Mouse (Mus musculus) adrenal gland, adult 18-20 months (tissue): ENCODE data around the gene Rbm19. TPM values are rescaled to one million over a fixed set of nuclear protein-coding genes. Genes with fewer than 3 reads are reported as not detected.
A peak's percentile ranks its signal among the peaks of the same experiment; 100 is the strongest.

Experiments
- DNase-seq, 2 experiments: peaks; one replicate each; pipeline ENCODE4 v3.0.0; 2021 to 2022; ENCODE audit warnings: low spot score in 2 of 2
- total RNA-seq, 2 experiments: library from RNA; stranded (reverse); gene quantifications; 1 replicate in 1 of 2; 2 replicates in 1 of 2; pipeline ENCODE4 v1.2.3; 2021

The Rbm19 gene
- total RNA-seq, 2 experiments from 2014 or later = 25.7 to 26.1 TPM

DNA sequence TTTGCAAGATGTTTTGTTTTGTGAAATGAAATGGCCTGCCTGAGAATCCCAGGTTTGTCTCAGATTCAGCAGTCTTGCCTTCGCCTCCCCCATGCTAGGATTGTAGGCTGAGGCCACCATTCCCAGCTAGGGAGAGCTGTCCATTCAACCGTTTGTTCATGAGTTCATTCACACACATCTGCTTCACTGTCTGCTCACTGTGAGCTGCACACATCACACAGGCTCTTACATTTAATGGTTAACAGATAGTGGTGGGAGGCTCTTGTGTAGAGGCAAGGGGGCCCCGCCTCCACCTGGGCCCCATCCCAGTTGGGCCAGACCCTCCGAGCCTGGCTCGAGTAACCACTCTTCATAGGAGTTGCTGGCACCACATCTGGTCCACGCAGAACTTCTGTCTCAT, 47.2 kb downstream of the Rbm19 start:
- DNase-seq = no peak

DNA sequence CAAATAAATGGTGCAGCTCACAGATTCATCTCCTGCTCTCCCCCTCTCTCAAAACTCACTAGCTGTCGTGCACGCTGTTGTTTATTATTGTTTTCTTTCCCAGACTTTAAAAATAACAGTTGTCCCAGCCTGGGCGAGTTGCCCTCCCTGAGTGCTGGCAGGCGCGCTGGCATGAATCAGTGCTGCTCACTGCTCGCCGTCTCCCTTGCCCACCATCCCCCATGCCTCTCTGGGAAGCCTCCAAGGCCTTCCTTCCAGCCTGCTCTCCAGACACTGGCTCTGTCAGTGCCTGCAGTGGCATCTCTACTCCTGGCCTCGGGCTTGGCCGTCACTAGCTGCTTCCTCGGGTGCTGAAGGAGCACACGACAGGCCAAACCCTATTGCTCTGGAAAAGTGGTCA, 48.2 kb downstream of the Rbm19 start:
- DNase-seq = peak; percentile 19 to 29

- no peak for DNase-seq
These were observed 49.0 kb downstream of the Rbm19 start for GRCm38 (mm10) chr5:120165061-120165942.

DNA sequence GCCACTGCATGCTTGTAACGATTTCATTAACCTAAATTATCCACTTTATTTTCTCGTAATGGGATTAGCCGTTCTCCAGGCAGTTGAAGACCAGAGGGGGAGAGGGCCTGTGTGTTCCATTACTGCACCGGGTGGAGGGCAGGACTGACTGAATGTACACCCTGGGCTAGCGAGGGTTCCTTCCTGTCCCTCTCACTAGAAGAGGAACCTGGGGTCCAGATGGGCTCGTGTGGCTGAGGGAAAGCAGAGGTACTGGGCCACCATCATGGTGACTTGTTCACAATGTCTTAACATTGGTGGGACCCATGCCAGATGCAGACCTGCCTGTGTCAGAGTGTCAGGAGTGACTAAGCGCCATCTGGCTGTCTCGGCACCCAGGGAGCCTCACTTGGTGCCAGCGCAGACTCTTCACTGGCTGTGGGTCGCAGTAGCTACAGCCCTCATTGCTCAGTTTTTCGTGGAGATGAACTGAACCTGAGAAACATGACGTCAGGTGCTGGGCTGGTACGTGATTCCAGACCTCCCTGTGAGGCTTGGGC, 51.6 kb downstream of the Rbm19 start:
- no peak for DNase-seq

- DNase-seq = no peak
These were observed 55.8 kb downstream of the Rbm19 start for GRCm38 (mm10) chr5:120171865-120172728.

DNA sequence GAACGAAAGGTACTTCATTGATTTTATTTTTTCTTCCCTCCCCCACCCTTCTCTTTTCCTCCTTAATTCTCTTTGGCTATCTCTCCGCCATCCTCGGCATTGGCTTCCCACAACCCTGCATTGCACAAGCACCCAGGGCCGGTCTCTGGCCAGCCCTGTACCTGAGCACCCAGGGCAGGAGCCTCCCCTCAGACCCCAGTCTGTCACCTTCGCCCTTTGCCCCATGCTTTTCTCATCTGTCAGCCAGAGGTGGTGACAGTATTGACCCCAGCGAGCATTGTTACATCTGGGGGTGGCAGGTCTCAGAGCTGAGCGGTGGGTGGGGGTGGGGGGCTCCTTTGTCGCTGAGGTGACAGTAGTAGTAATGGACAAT, 56.5 kb downstream of the Rbm19 start:
- no peak for DNase-seq

GRCm38 (mm10) chr5:120174317-120174716, 58.1 kb downstream of the Rbm19 start:
- DNase-seq = no peak

- no peak for DNase-seq
These were observed 59.0 kb downstream of the Rbm19 start for GRCm38 (mm10) chr5:120175217-120175616.

- no peak for DNase-seq
These were observed 60.2 kb downstream of the Rbm19 start for GRCm38 (mm10) chr5:120176246-120177065.

- DNase-seq = no peak
These were observed 60.7 kb downstream of the Rbm19 start for GRCm38 (mm10) chr5:120177066-120177340.

DNA sequence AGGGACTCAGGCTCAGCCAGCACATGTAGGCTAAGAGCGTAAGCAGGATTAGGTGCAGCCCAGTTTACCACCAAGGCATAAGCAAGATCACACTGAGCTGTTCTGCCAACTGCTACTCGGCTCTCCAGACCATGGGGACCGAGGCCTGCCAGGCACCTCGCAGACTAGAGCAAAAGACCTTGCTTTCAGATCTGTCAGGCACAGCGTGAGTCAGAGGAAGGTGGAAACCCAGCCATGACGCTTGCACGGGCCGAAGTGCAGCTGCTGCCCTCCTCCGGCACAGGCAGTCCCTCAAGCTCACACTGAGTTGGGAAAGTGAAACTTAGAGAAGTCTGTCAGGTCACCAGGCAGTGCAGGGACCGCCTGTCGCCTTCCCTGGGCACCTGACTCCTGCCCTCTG, 63.8 kb downstream of the Rbm19 start:
- peak in 1 of 2 experiments; percentile 13 for DNase-seq

- no peak for DNase-seq
These were observed 65.1 kb downstream of the Rbm19 start for GRCm38 (mm10) chr5:120181384-120181783.

- DNase-seq = no peak
These were observed 67.1 kb downstream of the Rbm19 start for GRCm38 (mm10) chr5:120183321-120183720.

GRCm38 (mm10) chr5:120183790-120184189, 67.5 kb downstream of the Rbm19 start:
- DNase-seq = no peak

- no peak for DNase-seq
These were observed 69.7 kb downstream of the Rbm19 start for GRCm38 (mm10) chr5:120185949-120186348.

GRCm38 (mm10) chr5:120188541-120188940, 72.3 kb downstream of the Rbm19 start:
- no peak for DNase-seq

DNA sequence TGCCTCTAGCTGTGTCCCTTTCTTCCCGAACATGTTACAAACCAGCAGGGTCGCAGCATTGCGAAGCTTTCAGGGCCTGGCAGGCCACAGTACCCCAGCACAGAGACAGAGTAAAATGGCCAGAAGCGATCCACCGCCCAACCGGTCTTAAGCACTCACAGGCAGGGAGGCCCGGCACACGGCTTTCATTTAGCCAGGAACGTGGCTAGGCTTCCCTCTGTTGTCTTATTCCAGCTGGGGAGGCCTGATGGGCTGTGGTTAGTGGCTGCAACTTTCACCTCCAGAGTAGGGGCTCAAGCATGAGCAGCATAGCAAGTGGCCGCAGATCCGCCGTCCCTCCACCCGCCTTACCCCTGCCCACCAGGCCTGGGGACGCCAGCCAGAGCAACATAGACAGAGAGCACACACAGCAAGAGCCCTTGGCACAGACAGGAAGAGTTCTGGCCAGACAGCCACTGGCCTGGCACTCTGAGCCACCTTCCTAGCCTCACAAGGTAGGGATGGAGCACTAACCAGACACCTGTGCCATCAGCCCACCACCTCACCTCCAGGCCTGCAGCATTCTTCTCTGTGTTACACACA, 73.8 kb downstream of the Rbm19 start:
- no peak for DNase-seq

GRCm38 (mm10) chr5:120191620-120192019, 75.4 kb downstream of the Rbm19 start:
- no peak for DNase-seq

DNA sequence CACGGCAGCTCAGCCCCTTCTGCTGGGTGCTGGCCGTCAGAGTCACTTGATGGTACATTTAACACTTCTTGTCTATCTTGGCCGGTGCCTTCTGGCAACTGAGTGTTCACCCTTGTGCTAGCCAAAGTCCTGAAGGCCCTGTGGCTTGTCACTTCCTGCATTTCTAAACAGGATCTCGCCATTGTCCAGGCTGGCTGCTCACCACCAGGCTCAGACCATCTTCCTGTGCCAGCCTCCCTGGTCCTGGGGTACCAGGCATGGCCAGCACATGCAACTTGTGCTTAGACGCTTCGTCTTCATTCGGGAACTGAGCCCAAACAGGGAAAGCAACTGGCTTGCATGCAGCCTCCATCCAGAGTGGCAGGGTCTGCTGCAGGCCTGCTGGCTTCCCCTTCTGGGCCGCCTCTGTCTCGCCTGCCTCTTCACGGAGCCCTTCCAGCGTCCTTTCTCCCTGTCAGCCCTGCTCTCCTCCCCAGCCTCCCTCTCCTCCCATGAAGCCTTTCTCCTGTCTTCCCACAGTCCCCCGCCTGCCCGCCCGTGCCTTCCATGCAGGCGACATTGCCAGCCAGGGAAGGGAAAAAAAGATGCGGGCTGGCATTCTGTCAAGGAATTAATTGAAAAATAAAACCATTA, 78.2 kb downstream of the Rbm19 start:
- DNase-seq = no peak

GRCm38 (mm10) chr5:120194948-120195347, 78.7 kb downstream of the Rbm19 start:
- DNase-seq = no peak
